Mouse (Mus musculus): ENCODE results near the gene Il2rg.

Il2rg gene

GRCm38 (mm10) chrX:101268025-101268754 lies at the start of gene Il2rg:
TSS of gene Il2rg (minus strand) at chrX:101268255.
- DNase-seq (ENCODE audit: low spot score) = no peak

GRCm38 (mm10) chrX:101313625-101314359 lies 45.7 kb upstream of the Il2rg start:
- no peak for DNase-seq (ENCODE audit: low spot score)

GRCm38 (mm10) chrX:101309299-101309698 lies 41.2 kb upstream of the Il2rg start:
- DNase-seq (ENCODE audit: low spot score) = no peak

DNA sequence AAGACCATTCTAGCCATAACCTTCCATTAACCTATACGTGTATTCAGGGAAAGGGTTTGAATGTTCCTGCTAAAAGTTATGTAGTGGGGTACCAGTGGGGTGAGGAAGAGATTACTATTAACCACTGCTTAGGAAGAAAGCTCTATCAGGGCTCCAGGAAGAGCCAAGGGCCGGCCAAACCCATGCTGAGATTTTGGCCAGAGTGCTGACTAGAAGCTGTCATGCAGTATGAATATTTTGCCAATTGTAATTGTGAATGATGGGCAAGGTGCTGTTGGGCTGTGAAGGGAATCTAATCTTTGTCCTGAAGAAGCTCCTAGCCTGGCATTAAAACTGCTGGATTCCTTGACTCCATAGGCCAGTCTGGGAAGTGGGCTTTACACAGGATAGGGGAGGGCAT lies 36.6 kb upstream of the Il2rg start:
- no peak for DNase-seq (ENCODE audit: low spot score)

GRCm38 (mm10) chrX:101301654-101302053 lies 33.6 kb upstream of the Il2rg start:
- no peak for DNase-seq (ENCODE audit: low spot score)

DNA sequence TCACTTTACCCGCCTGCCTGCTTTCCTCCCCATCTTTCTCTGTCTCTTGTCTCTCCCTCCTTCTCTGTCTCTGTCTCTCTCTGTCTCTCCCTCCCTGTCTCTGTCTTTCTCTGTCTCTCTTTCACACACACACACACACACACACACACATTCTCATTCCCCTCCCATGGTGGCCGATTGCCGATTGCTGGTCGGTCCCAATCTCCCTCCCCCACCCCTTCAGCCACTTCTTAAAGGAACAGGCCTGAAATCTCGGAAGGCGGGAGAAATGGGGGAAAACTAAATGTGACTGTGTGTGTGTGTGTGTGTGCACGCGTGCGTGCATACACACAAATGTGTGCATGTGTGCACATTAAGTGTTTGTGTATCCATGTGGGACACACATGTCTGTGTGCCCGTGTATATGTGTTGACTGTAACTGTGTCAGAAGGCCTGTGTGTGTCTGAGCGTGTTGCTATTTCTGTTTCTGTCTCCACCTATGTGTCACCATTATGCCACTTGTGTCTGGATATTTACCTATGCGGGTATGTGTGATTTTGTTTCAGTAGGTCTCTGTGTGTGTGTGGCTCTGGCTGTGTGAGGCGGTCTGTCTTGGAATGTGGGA lies 32.5 kb upstream of the Il2rg start:
- no peak for DNase-seq (ENCODE audit: low spot score)

DNA sequence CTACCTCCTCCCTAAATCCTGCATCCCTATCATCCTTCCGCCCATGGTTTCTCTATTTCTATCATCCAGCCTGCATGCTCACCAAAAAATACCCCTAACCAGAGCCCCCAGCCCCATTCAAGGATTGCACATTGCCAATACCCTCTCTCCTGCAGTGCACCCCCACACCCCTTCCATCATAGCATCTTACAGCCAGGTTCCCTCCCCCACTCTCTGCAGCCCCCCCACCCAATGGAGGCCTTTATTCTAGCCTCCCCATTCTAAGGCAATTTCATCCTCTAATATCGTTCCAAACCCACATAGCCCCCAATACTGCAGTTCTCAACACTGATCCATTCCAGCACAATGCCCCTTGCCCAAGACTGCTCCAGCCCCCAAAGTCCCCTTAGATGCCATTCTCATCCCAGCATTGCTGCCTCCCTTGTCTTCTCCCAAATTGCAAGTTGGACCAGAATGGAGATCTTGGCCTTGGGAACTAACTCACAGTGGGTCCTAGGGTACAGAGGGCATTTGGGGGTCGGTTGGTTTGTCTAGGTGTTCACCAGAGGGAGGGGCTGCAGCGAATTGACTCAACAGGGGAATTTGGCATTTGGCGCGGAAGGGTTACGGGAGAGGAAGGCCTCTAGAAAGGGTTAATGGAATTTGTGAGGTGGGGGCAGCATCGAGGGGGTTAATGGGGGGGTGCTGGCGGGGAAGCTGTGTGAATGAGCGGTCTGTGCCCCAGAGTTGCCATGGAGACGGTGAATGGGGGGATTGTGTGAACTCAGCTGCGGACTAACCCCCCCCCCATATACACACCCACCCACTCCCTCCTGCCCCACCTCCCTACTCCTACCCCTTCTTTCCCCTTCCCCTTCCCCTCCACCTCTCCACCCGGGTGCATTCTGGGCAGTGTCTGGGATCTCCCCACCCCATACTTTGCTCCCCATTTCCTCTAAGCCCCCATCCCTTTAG lies 31.7 kb upstream of the Il2rg start:
- DNase-seq (ENCODE audit: low spot score) = no peak

DNA sequence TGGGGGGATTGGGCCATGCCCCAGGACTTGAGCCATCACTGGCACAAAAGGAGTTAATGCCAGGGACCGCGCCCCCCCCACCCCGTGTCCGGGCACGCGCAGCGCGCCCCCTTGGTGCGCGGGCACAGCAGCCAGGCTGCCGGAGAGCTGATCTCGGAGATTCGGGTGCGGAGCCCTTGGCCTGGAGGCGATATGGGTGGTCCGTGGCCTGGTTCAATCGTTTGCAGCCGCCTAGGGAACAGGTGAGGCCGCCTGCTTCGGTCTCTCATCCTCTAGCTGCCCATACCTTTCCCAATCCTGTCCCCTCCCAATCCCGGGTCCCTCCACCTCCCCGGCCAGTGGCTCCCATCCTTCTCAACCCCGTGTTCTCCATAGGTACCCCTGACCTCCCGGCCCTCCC lies 31.0 kb upstream of the Il2rg start, which contains the start of gene Nlgn3:
TSS of gene Nlgn3 (plus strand) at position 114 of the 400 bp plus-strand sequence.
- no peak for DNase-seq (ENCODE audit: low spot score)

DNA sequence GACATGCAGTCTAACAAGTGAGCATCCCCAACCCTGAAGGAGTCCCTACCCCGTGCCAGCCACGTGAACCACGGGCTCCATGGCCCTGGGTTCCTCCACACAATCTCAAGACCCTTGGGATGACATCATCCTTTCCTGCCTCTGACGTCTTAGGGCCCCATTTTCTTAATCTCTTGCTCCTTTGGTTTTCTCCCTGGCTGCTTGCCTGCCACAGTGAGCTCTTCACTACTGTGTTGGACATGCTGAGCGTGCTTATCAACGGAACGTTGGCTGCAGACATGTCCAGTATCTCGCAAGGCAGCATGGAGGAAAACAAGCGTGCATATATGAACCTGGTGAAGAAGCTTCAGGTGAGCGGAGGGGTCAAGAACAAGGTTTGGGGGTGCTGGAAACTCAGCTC lies 22.1 kb upstream of the Il2rg start:
- no peak for DNase-seq (ENCODE audit: low spot score)

DNA sequence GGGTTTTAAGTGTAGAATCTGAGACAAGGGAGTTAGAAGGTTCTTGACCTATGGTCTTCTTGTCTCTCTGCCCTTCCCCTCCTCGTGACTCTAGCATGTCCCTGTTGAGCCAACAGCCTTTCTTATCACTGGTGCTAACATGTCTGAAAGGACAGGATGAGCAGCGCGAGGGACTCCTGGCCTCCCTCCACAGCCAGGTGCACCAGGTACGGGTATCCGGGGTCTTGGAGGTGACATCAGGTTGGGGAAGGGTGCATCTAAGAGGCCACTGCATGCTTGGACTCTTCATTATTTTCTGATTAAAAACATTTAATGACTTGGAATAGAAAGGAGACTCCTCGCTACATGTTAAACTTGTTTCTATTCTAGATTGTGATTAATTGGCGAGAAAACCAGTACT lies 21.0 kb upstream of the Il2rg start:
- DNase-seq (ENCODE audit: low spot score) = no peak

DNA sequence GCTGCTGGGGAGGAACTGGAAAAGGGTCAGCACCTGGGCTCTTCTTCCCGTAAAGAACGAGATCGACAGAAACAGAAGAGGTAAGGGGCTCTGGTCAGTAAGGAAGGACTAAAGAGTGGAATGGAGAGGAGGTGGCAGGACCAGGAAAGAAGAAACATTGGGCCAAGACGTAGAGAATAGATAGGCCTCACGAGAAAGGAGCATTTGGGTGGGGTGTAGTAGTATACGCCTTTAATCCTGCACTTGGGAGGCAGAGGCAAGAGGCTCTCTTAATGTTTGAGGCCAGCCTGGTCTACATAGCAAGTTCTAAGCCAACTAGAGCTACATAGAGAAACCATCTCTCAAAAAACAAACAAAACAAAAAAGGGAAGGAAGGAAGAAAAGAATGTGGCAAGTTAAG lies 20.4 kb upstream of the Il2rg start:
- DNase-seq (ENCODE audit: low spot score) = no peak

GRCm38 (mm10) chrX:101287543-101287942 lies 19.5 kb upstream of the Il2rg start:
- DNase-seq (ENCODE audit: low spot score) = no peak

DNA sequence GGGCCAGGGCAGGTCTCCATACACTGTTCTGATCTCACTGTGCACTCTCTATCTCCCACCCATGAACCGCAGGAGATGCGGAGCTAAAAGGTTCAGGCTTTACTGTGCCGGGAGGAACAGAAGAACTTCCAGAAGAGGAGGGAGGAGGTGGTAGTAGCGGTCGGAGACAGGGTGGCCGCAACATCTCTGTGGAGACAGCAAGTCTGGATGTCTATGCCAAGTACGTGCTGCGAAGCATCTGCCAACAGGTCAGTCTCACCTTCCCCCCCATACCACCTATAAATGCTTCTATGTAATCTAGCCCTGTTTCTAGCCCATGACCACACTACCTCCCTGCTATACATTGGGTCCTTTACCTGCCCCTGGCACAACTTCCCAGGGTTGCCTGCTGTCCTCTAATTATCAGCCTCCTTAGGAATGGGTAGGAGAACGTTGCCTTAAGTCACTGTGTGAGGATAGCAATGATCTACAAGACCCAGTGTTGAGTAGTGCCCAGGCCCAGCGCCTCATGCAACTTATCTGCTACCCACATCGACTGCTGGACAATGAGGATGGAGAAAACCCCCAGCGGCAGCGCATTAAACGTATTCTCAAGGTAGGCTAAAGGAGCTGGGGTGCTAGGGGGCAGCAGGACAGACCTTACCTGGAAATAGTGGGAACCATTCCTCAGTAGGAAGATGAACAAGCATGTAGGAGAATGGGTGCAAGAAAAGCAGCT lies 18.1 kb upstream of the Il2rg start:
- no peak for DNase-seq (ENCODE audit: low spot score)

GRCm38 (mm10) chrX:101285534-101285933 lies 17.5 kb upstream of the Il2rg start:
- DNase-seq (ENCODE audit: low spot score) = peak; percentile 31

- DNase-seq (ENCODE audit: low spot score) = no peak
These were observed 14.8 kb upstream of the Il2rg start for GRCm38 (mm10) chrX:101282813-101283212.

DNA sequence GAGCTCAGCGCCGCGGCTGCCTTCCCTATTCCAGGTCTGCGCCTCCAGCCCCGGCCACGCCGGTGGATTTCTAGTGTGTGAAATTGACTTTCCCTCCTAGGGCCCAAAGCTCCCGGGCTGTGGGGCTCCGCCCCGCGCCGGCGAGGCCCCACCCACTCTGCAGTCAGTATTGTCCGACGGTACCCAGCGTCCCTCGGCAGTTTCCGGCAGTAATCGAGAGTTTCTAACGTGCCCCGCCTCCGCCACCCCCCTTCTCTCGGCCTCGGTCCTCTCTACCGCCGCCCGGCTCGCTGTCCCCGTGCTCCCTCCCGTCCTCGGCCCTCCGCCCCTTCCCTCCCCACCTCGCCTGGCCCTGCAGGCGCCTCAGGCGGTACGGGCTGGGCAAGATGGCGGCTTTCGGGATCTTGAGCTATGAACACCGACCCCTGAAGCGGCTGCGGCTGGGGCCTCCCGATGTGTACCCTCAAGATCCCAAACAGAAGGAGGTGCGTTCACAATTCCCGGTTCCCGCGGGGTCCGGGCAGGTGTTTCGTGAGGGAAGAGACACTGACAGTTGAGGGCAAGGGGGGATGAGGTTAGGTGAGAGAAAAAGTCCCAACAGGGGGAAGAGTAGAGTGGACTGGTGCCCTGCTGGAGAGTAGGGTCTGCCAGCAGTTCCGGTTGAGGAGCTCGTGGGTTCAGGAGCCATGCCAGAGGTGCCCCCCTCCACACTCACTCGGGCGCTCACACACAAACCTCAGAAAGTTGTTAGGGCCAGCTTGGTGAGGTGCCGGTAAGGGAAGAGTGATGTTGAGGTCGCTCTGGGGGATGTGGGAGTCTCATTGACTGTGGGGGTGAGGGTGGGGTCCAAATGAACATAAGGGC lies 6.1 kb upstream of the Il2rg start, which contains the start of gene Med12:
TSS of gene Med12 (plus strand) at position 156 of the 864 bp plus-strand sequence.
- peak; percentile 69 for DNase-seq (ENCODE audit: low spot score)

DNA sequence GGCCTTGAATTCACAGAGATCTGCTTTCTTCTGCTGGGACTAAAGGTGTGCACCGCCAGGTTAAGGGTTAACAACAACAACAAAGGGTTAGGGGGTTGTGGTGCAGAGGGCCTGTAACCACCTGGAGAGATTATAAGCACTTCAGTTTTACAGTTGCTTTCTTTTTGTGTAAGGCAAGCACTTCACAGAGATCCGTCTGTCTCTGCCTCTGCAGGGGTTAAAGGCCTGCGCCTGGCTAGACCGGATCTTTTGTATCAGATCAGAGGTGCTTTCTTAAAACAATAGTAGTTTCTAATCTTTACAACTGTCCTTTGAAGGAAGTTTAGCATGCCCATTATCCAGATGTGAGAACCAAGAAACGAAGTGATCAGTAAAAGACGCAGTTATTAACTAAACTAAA lies 5.4 kb upstream of the Il2rg start:
- DNase-seq (ENCODE audit: low spot score) = no peak

GRCm38 (mm10) chrX:101268755-101269124 lies 685 bp upstream of the Il2rg start, which contains the start of gene Gm20489:
TSS of gene Gm20489 (minus strand) at chrX:101269023.
- no peak for DNase-seq (ENCODE audit: low spot score)

GRCm38 (mm10) chrX:101266631-101267030 lies 1.4 kb downstream of the Il2rg start:
- DNase-seq (ENCODE audit: low spot score) = no peak

DNA sequence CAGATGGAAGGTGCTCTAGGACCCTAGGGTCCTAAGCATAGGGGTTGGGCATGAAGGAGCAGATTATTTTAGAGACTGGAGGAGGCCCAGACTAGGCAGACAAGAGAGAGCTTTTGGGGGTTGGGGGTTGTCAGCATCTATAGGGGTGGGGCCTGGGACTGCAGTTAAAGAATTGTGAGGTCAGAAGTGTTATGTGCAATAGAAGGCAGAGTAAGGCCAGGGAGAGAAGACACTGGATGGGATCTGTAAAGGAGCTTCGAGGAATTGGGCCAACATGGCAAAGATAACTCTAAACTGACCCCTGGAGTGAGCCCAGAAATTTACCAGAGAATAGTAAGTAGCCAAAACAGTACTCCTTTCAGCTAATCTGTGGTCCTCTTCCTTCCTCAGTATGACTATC lies 4.2 kb downstream of the Il2rg start, which contains the start of gene Gm614:
TSS of gene Gm614 (minus strand) at position 101 of the 400 bp plus-strand sequence.
- DNase-seq (ENCODE audit: low spot score) = no peak

All from ovary, postnatal 14 days (tissue).